Mouse (Mus musculus): Measurements from ENCODE around the gene Cbx6.

Gene Cbx6

DNA sequence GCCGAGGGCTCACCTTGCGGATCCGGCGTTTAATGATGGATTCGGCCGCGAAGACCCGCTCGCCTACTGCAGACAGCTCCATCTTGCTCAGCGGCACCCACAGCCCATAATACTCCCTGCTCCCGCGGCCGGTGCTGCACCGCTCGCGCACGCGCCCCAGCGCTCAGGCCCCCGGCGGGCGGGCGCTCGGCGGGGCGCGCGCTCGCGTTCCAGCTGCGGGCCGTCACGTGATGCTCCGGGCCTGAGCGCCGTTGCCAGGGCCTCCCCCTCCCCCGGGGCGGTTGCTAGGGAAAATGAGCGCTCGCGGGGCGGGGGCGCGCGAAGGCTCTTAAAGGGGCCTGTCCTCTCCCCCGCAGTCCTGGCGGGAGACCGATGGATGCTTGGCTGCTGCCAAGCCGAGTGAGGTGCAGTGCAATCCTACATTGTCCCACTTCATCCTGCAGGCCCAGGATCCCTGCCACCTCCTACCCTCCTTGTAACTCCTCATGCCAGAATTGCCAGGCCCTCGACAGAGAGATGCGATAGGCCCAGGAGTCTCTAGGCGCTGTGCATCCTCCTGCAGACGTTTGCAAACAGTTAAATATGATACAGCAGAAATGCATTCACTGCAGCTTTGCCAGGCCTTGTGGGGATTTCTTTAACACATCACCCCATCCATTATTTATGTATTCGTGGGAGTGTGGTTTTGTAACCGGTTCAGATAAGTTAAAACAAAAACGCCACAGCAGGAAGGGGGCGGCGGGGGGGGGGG, at the start of gene Cbx6, which contains the start of gene Npcd:
Gene Cbx6, minus strand, starts transcription at position 559 of the 751 bp plus-strand sequence.
Gene Npcd, minus strand, starts transcription at position 108 of the 751 bp plus-strand sequence.
- DNase-seq: peak; percentile 94

DNA sequence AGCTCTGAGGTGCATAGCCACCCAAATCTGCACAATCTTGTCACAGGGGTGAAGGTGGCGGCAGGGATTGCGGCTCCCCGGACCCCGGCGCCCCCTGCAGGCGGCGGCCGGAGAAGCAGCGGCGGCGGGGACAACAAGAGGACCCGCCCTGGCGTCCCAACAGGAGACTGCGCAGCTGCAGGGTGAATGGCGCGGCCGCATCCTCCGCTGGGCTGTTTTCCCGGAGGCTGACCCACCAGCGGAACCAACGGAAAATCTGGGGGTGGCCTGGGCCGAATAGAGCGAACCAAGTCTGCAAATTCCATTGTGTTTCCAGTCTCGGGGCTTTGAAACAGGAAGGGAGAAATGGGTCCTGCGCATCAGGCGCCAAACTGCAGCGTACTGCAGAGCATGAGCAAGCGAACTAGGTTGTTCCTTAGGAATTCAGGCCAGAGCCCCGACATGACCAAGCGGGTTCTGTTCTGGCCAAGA, 48.9 kb upstream of the Cbx6 start:
- DNase-seq: peak; percentile 93

DNA sequence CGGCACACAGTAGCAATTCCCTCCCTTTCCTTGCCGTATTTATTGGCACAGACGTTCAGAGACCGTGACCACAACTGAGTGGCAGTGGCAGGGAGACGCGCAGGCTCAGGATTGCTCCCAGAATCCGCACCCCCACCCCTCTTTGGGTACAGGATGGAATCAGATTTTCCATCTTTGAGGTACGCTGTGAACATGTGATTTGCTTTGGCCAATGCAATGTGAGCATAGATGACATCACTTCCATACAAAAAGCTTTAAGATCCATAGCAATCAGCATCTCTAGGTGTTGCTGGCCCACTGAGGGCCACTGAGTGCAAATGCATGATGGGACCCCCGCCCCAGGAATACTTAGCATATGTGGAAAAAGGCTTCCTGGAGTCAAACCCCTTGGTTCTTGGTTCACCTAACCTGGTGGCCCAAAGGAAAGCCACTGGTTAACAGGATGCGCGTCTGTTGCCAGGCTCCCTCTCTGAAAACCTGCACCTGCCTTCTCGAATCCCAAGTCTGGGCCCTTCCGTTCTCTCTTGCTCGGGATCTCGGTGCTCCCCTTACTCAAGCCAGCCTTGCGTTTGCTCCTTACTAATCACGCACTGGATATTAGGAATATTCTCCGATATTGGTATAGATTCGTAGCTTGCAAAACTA, 48.3 kb upstream of the Cbx6 start:
- DNase-seq: no peak

DNA sequence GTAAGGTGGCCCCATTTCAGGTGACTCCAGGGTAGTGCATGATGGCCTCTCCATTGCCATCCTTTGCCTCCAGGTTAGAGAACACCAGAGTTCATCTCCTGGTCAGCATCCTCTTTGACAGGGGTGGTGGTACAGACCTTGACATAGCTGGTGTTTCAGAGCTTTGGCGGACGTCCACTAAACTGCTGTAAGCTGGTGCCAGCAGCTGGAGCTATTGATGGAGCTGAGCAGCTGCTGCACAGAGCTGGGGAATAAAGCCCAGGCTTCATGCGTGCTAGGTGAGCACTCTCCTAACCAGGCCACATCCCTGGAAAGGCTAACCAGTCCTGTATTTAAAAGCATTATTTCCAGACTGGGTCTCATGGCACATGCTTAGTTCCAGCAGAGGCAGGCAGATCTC, 46.0 kb upstream of the Cbx6 start:
- DNase-seq: no peak

DNA sequence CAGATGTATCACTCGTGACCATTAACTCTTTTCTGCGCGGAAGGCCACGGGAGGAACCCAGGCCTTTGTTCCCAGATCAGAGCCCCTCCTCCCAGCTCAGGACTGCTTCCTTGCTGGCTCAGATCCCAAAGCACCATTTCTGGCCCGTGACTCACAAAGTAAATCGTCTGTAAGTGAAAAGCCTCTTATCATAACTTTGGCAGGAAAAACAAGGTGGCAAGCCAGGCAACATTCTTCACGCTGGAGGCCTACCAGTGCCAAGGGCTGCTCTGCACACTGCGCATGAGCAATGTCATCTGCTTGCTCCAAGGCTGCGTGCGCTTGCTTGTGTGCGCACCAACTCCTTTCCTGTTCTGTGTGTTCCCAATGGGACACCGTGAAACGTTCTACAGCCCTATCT, 44.8 kb upstream of the Cbx6 start:
- DNase-seq: peak; percentile 85

DNA sequence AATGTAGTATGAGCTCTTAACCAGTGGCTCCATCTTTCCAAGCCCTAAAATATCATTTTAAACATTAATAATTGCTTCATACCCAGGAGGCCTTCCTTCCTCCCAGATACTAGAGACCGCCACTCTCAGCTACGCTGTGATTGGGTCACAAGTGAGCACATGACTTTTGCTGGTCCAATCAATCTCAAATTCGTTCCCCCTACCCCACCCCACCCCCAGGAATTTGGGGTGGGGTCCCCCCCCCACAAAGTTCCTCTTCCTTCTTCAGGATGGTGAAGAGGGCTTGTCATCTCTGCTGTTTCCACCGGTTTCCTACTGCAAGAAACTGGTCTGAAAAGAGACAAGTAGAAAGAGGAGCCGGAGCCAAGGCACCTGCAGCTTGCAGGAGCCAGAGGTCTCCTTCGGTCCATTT, 44.2 kb upstream of the Cbx6 start:
- no peak for DNase-seq

DNA sequence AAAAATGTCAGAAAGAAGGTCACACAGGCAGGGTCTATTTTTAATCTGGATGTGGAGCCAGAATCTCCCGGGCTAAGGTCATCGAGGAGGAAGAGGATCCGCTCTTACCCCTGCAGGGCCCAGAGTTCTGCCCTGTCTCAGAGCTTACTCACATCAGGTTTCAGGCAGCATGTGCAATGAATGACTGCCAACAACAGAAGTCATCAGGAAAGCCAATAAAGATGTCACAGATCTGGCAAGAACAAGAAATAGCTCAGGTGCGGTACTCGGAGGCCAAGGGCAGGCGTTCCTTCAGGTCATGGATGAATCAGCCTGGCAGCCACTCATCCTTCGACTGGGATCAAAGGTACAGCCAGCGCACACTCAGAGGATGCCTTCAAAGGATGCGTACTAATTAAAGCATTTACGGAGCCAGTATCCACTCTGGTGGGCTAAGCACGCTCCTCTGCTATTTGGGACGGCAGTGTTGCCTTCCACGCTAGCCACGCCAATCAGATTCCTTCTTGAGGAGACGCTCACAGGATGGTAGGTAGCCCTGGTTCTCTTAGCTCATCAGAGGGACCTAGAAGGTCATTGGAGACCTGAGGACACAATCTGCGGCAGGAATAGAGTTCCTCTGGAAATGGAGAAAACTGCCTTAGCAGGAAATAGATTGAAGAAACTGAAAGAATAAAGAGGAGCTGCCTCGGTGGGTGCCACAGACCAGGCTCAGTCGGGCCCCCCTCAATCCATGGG, 40.9 kb upstream of the Cbx6 start:
- DNase-seq: no peak

DNA sequence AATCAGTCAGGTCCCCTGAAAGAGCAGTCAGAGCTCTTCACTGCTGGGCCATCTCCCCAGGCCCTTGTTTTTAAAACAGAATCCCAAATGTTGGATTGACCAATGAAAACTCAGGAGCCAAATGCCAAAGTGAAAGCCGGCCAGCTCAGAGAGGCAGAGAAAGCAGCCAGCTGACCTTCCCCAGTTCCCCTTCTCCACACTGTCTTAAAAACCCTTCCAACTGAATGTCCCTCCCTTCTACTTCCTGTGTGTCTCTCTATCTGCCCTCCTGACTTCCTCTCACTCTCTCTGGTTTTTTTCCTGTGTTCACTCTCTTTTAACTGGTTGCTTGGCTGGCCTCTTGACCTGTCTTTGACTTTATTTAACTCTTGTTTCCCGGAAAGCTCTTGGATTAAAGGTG, 39.5 kb upstream of the Cbx6 start:
- no peak for DNase-seq

DNA sequence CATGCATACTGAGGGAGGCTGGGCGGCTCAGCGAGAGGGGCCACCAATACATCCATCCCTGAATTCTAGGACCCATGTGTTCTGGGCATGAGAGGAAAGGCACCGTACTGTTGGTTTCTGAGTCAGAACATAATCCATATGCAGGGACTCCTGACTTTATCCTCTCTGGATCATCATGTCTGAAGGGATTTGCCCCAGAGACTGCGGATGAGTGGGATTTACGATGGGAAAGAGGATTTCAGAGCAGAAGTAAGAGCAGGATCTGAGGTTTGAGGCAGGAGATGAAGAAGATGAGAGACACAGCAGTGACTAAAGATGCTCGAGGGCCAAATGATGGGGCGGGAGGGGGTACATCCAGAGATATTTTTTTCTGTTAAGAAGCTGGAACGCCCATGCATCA, 39.1 kb upstream of the Cbx6 start:
- no peak for DNase-seq

DNA sequence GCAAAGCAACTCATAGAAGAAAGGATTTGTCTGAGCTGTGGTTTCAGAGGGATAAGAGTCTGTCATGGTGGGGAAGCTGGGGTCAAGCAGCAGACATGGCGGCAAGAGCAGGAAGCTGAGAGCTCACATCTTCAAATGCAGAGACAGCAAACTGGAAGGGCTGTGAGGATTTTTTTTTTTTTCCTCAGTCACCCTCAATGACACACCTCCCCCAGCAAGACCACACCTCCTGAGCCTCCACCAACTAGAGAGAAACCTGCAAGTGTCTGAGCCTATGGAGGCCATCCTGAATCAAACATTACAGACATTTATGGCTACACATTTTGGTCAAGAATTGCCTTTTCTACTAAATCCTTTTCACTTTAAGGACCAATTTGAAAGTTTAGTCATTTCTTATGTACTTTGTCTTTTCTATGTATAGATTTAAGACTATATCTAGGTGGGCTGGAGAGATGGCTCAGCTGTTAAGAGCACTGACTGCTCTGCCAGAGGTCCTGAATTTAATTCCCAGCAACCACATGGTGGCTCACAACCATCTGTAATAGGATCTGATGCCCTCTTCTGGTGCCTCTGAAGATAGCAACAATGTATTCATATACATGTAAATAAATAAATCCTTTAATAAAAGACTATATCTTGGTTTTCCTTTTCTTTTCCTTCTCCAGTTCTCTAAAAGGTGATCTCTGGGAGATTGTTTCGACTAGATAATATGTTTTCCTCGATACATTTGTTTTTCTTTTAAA, 32.9 kb upstream of the Cbx6 start:
- no peak for DNase-seq

DNA sequence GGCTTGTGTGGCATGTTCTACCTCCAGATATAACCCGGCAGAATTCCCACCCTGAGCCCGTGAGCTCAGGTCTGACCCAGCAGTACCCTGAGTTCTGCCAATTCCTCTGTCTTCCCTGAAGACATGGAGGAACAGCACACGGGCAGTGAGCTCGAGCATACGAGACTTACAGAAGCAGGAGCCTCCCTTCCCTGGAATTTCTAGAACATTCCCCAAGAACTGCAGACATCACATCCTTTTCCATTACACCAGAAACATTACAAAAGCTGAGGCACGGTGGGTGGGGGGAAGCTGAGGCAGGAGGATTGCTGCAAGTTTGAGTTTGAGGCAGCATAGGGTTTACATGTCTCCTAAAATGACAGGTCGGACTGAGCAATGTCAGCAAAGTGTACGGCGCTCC, 25.3 kb upstream of the Cbx6 start:
- DNase-seq: no peak

DNA sequence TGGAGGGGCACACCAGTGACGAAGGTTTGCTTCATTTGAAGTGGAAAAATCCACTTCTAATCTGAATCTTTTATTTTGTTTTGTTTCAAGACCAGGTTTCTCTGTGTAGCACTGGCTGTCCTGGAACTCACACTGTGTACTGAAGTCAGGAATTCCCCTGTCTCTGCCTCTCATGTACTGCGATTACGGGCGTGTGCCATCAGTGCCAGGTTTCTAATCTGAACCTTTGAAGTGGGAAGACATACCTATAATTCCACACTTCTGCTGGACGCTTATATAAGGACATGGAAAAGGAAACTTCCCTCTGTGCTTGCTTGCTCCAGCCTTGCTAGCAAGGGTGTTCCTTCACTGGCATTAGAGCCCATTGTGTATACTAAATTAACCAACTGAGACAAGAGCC, 24.5 kb upstream of the Cbx6 start:
- no peak for DNase-seq

DNA sequence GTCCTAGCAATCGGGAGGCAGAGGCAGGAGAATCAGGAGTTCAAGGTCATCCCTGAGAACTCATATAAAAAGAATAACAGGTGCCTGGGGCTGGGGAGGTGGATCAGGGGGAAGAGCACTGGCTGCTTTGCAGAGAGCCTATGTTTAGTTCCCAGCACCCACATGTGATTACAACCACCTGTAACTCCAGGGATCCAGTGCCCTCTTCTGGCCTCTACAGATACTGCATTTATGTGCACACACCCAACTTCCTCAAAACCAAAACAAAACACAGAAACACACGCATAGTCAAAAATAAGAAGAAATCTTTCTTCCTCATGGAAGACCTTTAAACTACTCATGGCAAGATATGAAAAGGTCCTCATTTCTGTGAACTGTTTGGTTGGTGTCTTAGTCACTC, 15.7 kb upstream of the Cbx6 start:
- no peak for DNase-seq

DNA sequence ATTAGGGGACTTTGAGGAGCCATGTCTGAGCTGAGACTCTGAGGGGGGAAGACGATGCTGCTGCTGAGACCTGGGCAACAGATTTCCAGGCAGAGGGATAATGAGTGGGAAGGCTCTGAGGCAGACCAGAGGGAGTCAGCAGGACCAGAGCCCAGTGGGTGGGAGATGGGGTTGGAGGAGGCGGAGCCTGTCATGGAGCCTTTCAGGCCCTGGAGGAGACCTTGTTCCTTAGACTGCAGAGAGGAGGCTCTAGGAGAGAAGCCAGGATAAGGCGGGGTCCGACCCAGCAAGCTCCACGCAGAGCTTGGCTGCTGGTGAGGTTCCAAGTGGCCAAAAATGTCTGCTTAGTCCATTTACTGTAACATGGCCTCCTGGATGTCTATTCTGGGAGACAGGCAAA, 12.6 kb upstream of the Cbx6 start:
- DNase-seq: no peak

DNA sequence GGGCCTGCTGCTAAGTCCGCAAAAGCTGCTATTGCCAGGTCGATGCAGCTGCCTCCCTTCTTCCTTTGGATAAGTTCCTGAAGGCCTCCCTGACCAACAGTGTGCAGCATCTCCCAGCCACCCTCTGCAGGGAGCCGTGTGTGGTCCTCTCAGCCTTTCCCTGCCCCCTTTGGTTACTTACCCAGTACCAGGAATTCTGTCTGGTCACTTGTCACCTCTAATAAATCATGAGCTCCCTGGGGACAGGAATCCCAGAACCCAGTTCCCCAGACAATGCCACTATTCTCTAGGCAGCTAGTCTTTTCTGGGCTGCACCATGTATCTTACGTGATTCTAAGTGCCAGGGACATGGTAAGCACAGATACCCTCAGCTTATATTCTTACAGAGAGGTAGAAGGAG, 11.5 kb upstream of the Cbx6 start:
- DNase-seq: no peak

DNA sequence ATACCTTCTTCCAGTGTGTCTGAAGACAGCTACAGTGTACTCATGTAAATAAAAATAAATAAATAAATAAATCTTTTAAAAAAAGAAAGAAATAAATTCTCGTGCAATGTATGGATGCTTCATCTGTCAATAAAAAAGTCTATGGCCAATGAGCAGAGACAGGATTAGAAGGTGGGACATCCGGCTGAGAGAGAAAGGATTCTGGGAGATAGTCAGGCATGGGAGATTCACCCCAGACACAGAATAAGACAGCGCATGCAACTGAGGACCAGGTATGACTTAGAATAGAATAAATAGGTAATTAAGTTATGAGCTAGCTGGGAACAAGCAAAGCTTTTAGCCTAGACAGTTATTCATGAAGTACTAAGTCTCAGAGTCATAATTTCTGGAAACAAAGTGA, 8.5 kb upstream of the Cbx6 start:
- no peak for DNase-seq

DNA sequence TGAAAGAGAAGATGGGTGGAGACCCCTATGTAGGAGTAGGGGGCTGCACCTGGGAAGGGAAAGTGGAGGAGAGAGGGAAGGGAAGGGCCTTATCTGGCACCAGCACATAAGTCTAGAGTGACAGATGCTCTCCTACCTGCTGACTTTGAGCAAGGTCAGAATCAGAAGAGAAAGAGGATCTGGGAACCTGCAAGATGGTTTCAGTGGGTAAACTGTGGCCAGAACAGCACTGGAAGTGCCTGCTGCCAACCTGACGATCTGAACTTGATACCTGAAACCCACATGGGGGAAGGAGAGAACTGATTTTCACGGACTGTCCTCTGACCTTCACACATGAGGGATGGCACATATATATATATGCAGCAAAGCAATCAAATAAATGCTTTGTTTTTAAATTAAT, 5.8 kb upstream of the Cbx6 start:
- DNase-seq: no peak

DNA sequence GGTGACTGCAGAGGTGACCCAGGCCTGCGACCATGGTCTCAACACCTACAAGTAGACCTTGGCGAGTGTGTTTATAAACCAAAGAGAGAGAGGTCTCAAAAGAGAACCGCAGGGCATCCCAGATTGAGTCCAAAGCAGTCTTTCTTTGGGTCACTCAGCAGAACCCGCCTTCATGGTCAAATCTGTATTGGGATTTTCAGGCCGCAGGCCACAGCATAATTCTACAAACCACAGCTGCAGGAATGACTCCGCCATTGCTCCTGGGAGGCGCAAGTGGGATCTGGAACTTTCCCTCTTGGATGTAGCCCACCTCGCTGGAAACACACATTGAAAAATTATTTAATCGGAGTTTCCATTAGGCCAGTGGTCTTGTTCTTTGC, 383 bp upstream of the Cbx6 start:
- no peak for DNase-seq

DNA sequence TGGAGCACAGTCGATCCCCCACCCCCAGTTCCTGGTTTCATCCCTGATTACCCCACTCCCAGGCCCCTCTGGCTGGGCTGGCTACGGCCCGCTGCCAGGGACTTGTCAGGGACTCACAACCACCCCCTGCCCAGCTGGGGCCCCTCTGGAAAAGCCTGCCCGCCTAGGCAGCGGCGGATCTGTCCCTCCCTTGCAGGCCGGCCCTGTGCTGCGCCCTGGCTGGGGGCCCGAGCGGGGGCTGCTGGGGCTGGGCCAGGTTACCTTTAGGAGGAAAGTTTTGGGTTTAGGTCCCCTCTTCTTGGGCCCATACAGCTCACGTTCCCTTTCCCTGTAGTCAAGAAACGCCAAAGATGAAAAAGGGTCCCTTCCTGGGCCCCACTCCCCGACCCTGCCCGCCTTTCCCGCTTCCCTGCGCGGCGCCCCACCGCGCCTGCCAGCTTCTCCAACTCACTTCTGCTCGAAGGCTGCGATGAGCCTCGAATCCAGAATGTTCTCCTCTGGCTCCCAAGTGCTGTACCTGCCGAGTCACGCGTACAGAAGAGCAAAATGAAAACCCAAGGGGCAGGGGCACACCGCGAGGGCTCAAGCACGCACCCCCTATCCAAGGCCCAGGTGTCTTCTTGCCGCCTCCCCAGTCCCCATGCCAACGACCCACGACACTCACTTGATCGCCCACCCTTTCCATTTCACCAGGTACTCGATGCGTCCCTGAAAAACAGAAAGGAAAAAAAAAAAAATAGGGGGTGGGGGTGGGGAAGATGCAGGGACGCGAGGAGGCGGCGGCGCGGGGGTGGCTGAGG, 1.0 kb downstream of the Cbx6 start:
- DNase-seq: no peak

DNA sequence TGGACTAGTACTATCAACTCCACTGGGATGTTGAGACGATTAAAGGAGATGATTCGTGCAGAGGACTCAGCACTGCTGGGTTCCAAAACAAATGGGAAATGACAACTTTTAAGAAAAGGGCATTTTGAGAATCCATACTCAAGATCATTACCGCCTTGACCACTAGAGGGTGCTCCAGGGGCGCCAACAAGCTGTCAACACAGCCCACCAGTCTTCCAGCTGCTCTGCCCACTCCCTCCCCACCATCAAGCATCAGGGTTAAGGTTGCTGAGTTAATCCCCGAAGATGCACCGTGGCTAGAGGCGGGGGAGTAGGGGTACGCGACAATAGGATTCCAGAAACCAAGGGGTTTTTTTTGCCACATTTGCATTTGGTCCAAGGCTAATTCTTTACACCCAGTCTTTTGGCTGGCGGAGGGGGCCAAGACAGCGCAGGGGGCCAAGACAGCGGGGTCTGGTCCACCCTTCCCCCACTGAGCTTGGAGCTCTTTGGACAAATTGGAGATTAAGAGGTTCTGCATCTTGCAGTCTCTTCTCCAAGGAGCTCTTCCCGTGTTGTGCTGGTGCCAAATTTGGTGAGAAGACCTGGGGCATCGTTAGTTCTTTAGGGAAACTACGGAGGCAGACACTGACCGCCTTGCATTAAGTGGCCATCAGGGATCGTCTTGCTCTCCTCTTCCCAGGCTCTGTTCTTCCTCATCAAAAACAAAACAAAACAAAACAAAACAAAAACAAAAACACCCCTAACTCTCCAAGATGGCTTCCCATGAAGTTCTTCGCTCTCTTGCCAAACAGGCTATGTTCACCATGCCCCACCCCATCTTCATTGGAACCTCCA, 2.2 kb downstream of the Cbx6 start:
- DNase-seq: peak; percentile 75

DNA sequence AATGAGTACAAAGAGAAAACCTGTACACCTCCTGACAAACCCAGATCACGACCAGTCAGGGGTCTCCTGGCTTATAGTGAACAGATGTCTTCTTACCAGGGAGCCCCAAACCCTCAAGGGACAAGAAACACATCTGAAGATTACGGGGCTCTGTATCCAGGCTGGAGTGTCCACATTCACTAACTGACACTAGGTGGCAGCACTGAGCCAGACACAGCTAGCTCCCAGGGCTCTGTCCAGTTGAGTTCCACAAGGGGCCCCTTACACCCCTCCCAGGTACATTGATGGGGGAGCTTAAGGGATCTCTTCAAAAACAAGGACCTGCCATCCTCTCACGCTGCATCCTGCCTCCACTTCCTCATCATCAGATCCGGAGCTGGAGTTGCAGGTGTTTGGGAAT, 4.1 kb downstream of the Cbx6 start:
- peak; percentile 83 for DNase-seq

All from kidney, adult 9 months (tissue).